Mouse (Mus musculus): ENCODE results near the gene Cyb5r3.
"Not testable (repeated sequence)": the region's sequence is repeated elsewhere in the genome, so short reads cannot be mapped to it uniquely, and the experiment has no call there.

- not testable (repeated sequence) for TF ChIP-seq CTCF, EP300 (IDR thresholded peaks at IDR 0.05; ENCODE audit: low read depth)
These were observed 45.4 kb downstream of the Cyb5r3 start for GRCm38 (mm10) chr15:83127037-83127436.
